Mouse (Mus musculus) embryonic facial prominence, embryonic 14.5 days (tissue): ENCODE data around the gene Stom. TPM values are rescaled to one million over a fixed set of nuclear protein-coding genes. Genes with fewer than 3 reads are reported as not detected.
A peak's percentile ranks its signal among the peaks of the same experiment; 100 is the strongest.

Source experiments
- ATAC-seq: fragments of 200-750 bp; cut with Nextera tagmentation; 2 replicates; pipeline ENCODE4 v1.8.0; 2017; ENCODE audit warnings: low read depth, moderate number of reproducible peaks, moderate TSS enrichment
- DNase-seq: peaks from one replicate; pipeline ENCODE4 v3.0.0-alpha.2; 2015; ENCODE audit warnings: low spot score
- H3K27ac ChIP-seq: fragments of 300-500 bp; sonication (generic); replicated peaks from 2 replicates; pipeline ENCODE4 v1.5.1; 2014; ENCODE audit warnings: low read depth, mild to moderate bottlenecking, low read length, moderate library complexity
- H3K27me3 ChIP-seq: fragments of 300-500 bp; sonication (generic); replicated peaks from 2 replicates; pipeline ENCODE4 v1.6.1; 2014; ENCODE audit warnings: low read length; ENCODE audit not compliant: control insufficient read depth, insufficient read depth
- H3K36me3 ChIP-seq: fragments of 300-500 bp; sonication (generic); 2 replicates; pipeline ENCODE4 v1.6.1; 2014; ENCODE audit warnings: low read length, mixed read lengths; ENCODE audit not compliant: control insufficient read depth, insufficient read depth
- H3K4me1 ChIP-seq: fragments of 300-500 bp; sonication (generic); 2 replicates; pipeline ENCODE4 v1.6.1; 2014; ENCODE audit warnings: antibody characterized with exemption, low read length; ENCODE audit not compliant: control insufficient read depth, insufficient read depth
- H3K4me2 ChIP-seq: fragments of 300-500 bp; sonication (generic); 2 replicates; pipeline ENCODE4 v1.6.1; 2014; ENCODE audit warnings: low read depth, mild to moderate bottlenecking, low read length, moderate library complexity, mixed read lengths
- H3K4me3 ChIP-seq: fragments of 300-500 bp; sonication (generic); 2 replicates; pipeline ENCODE4 v1.5.1; 2014; ENCODE audit warnings: low read depth, mild to moderate bottlenecking, low read length
- H3K9ac ChIP-seq: fragments of 300-500 bp; sonication (generic); 2 replicates; pipeline ENCODE4 v1.6.1; 2014; ENCODE audit warnings: low read depth, mild to moderate bottlenecking, low read length, moderate library complexity, mixed read lengths
- H3K9me3 ChIP-seq: fragments of 300-500 bp; sonication (generic); 2 replicates; pipeline ENCODE4 v1.6.1; 2016; ENCODE audit warnings: low read length; ENCODE audit not compliant: control insufficient read depth
- WGBS: fragments of 180-500 bp; shearing (Covaris S2); extraction: QIAGEN DNeasy Blood & Tissue Kit; methylation state at CpG from one replicate; pipeline ENCODE4 v1.1.7; 2014; 5-methylcytosine and 5-hydroxymethylcytosine counted together
- polyA plus RNA-seq: library from polyadenylated mRNA; unstranded; fragments of >200 nt; fragmentation: Nextera tagmentation; extraction: Ambion mirVana; gene quantifications from 2 replicates; pipeline ENCODE4 v1.2.1, GENCODE M21; 2014

Stom gene
- polyA plus RNA-seq, 1 experiment from 2014 or later = 33.2 TPM

- ATAC-seq (no peak), DNase-seq (no peak)
- H3K36me3 ChIP-seq = no peaks in the 10 kb centered on the region
- no peaks in the 10 kb centered on the region for H3K9me3 ChIP-seq
- WGBS = 72% methylated on average over 3 of the region's 3 CpGs
- 0 out of 2 replicates have a peak, but pooled peaks cover 1% of the 10 kb centered on the region for H3K4me1 ChIP-seq
- H3K4me2 ChIP-seq = no peak overlapping the region
- H3K27ac ChIP-seq = no peak overlapping the region
- no peaks in the 10 kb centered on the region for H3K27me3 ChIP-seq
- H3K9ac ChIP-seq = no peak overlapping the region
- H3K4me3 ChIP-seq = no peak overlapping the region
These were observed 5.8 kb upstream of the Stom start for GRCm38 (mm10) chr2:35342605-35343004.

- ATAC-seq = no peak
- no peak overlapping the region for H3K27ac ChIP-seq
- no peaks in the 10 kb centered on the region for H3K27me3 ChIP-seq
- no peaks in the 10 kb centered on the region for H3K9me3 ChIP-seq
- no peaks in the 10 kb centered on the region for H3K36me3 ChIP-seq
- no peak overlapping the region for H3K9ac ChIP-seq
- H3K4me3 ChIP-seq = no peak overlapping the region
- 78% methylated on average over 6 of the region's 6 CpGs for WGBS
- no peak overlapping the region for H3K4me2 ChIP-seq
- no peak for DNase-seq
- H3K4me1 ChIP-seq = peaks cover 17% of the 10 kb centered on the region
These were observed 1.9 kb upstream of the Stom start for GRCm38 (mm10) chr2:35338707-35339106.

GRCm38 (mm10) chr2:35338036-35338435 is 1.3 kb upstream of the Stom start:
- H3K36me3 ChIP-seq = no peaks in the 10 kb centered on the region
- H3K9me3 ChIP-seq = no peaks in the 10 kb centered on the region
- no peak overlapping the region for H3K27ac ChIP-seq
- no peak overlapping the region for H3K4me3 ChIP-seq
- H3K27me3 ChIP-seq = no peaks in the 10 kb centered on the region
- ATAC-seq = no peak
- no peak for DNase-seq
- no peak overlapping the region for H3K9ac ChIP-seq
- H3K4me1 ChIP-seq = peaks cover 17% of the 10 kb centered on the region
- no peak overlapping the region for H3K4me2 ChIP-seq
- WGBS = 66% methylated on average over 1 of the region's 1 CpGs

GRCm38 (mm10) chr2:35337419-35337818 is 643 bp upstream of the Stom start:
- Histone ChIP-seq H3K4me2 (peak overlapping the region; percentile 87), H3K36me3 (no peaks in the 10 kb centered on the region), H3K27ac (peak overlapping the region; percentile 63), H3K9me3 (no peaks in the 10 kb centered on the region), H3K4me1 (peaks cover 17% of the 10 kb centered on the region), H3K9ac (peak overlapping the region; percentile 63), H3K27me3 (no peaks in the 10 kb centered on the region), H3K4me3 (peak overlapping the region; percentile 52)
- DNase-seq (no peak), ATAC-seq (no peak)
- 45% methylated on average over 10 of the region's 10 CpGs for WGBS

- Histone ChIP-seq H3K9me3 (no peaks in the 10 kb centered on the region), H3K27me3 (no peaks in the 10 kb centered on the region), H3K9ac (peak overlapping the region; percentile 70; the same call in 1 of the 2 replicates), H3K4me2 (peak overlapping the region; percentile 87), H3K27ac (no peak overlapping the region), H3K36me3 (no peaks in the 10 kb centered on the region), H3K4me3 (peak overlapping the region; percentile 52), H3K4me1 (peaks cover 17% of the 10 kb centered on the region)
- WGBS = 6% methylated on average over 7 of the region's 7 CpGs
- ATAC-seq = no peak
- no peak for DNase-seq
These were observed 1.2 kb downstream of the Stom start for GRCm38 (mm10) chr2:35335620-35336019.

GRCm38 (mm10) chr2:35333670-35334069 is 3.1 kb downstream of the Stom start:
- no peak overlapping the region for H3K4me2 ChIP-seq
- H3K27ac ChIP-seq = no peak overlapping the region
- H3K4me1 ChIP-seq = peaks cover 17% of the 10 kb centered on the region
- no peak overlapping the region for H3K4me3 ChIP-seq
- no peaks in the 10 kb centered on the region for H3K9me3 ChIP-seq
- no peaks in the 10 kb centered on the region for H3K27me3 ChIP-seq
- ATAC-seq (no peak), DNase-seq (no peak)
- no peaks in the 10 kb centered on the region for H3K36me3 ChIP-seq
- H3K9ac ChIP-seq = no peak overlapping the region

GRCm38 (mm10) chr2:35331205-35331604 is 5.6 kb downstream of the Stom start:
- H3K27me3 ChIP-seq = no peaks in the 10 kb centered on the region
- H3K27ac ChIP-seq = no peak overlapping the region
- no peak overlapping the region for H3K4me3 ChIP-seq
- H3K9ac ChIP-seq = no peak overlapping the region
- no peaks in the 10 kb centered on the region for H3K9me3 ChIP-seq
- peaks cover 11% of the 10 kb centered on the region for H3K4me1 ChIP-seq
- DNase-seq (no peak), ATAC-seq (no peak)
- no peak overlapping the region for H3K4me2 ChIP-seq
- WGBS = 61% methylated on average over 2 of the region's 2 CpGs
- H3K36me3 ChIP-seq = no peaks in the 10 kb centered on the region

GRCm38 (mm10) chr2:35329061-35329460 is 7.7 kb downstream of the Stom start:
- Histone ChIP-seq H3K9me3 (no peaks in the 10 kb centered on the region), H3K9ac (no peak overlapping the region), H3K4me1 (no peaks in the 10 kb centered on the region), H3K36me3 (no peaks in the 10 kb centered on the region), H3K4me2 (no peak overlapping the region), H3K4me3 (no peak overlapping the region), H3K27me3 (no peaks in the 10 kb centered on the region), H3K27ac (no peak overlapping the region)
- DNase-seq (no peak), ATAC-seq (no peak)
- 81% methylated on average over 2 of the region's 2 CpGs for WGBS

GRCm38 (mm10) chr2:35328064-35328792 is 8.5 kb downstream of the Stom start:
- ATAC-seq = no peak
- DNase-seq = no peak
- WGBS = 39% methylated on average over 11 of the region's 11 CpGs

More at GRCm38 (mm10) chr2:35328064-35328792, 8.5 kb downstream of the Stom start:
- H3K27ac ChIP-seq = no peak overlapping the region
- H3K4me2 ChIP-seq = no peak overlapping the region
- no peak overlapping the region for H3K4me3 ChIP-seq
- no peaks in the 10 kb centered on the region for H3K4me1 ChIP-seq
- H3K36me3 ChIP-seq = no peaks in the 10 kb centered on the region
- no peak overlapping the region for H3K9ac ChIP-seq
- H3K9me3 ChIP-seq = no peaks in the 10 kb centered on the region
- no peaks in the 10 kb centered on the region for H3K27me3 ChIP-seq
